Mouse (Mus musculus) kidney, embryonic 15.5 days (tissue): Measurements from ENCODE around the gene Atp6v1c2. TPM values are rescaled to one million over a fixed set of nuclear protein-coding genes. Genes with fewer than 3 reads are reported as not detected.

Experiments used
- ATAC-seq: fragments of 200-750 bp; cut with Nextera tagmentation; replicated peaks from 2 replicates; pipeline ENCODE4 v1.8.0; 2017; ENCODE audit warnings: moderate TSS enrichment; ENCODE audit not compliant: low FRiP score
- H3K27ac ChIP-seq: fragments of 300-500 bp; sonication (generic); 2 replicates; pipeline ENCODE4 v1.5.1; 2015; ENCODE audit warnings: mild to moderate bottlenecking, inconsistent platforms
- H3K27me3 ChIP-seq: fragments of 300-500 bp; sonication (generic); 2 replicates; pipeline ENCODE4 v1.6.1; 2015; ENCODE audit warnings: inconsistent platforms
- H3K36me3 ChIP-seq: fragments of 300-500 bp; sonication (generic); 2 replicates; pipeline ENCODE4 v1.6.1; 2015; ENCODE audit warnings: inconsistent platforms
- H3K4me1 ChIP-seq: fragments of 300-500 bp; sonication (generic); 2 replicates; pipeline ENCODE4 v1.6.1; 2015; ENCODE audit warnings: inconsistent platforms
- H3K4me2 ChIP-seq: fragments of 300-500 bp; sonication (generic); 2 replicates; pipeline ENCODE4 v1.6.1; 2015; ENCODE audit warnings: moderate library complexity, mild to moderate bottlenecking, inconsistent platforms
- H3K4me3 ChIP-seq: fragments of 300-500 bp; sonication (generic); replicated peaks from 2 replicates; pipeline ENCODE4 v1.5.1; 2015; ENCODE audit warnings: mild to moderate bottlenecking, inconsistent platforms
- H3K9ac ChIP-seq: fragments of 300-500 bp; sonication (generic); 2 replicates; pipeline ENCODE4 v1.6.1; 2015; ENCODE audit warnings: mild to moderate bottlenecking, inconsistent platforms
- H3K9me3 ChIP-seq: fragments of 300-500 bp; sonication (generic); replicated peaks from 2 replicates; pipeline ENCODE4 v1.6.1; 2016; ENCODE audit warnings: inconsistent platforms
- WGBS: fragments of 180-500 bp; shearing (Covaris S2); methylation state at CpG from one replicate; pipeline ENCODE4 v1.1.7; 2015; ENCODE audit warnings: mixed read lengths; 5-methylcytosine and 5-hydroxymethylcytosine counted together
- polyA plus RNA-seq: library from polyadenylated mRNA; unstranded; fragments of >200 nt; fragmentation: Nextera tagmentation; extraction: Ambion mirVana; gene quantifications from 2 replicates; pipeline ENCODE4 v1.2.1, GENCODE M21; 2015

The Atp6v1c2 gene
- polyA plus RNA-seq, result 2.6 and 2.7 TPM in 2 replicates

DNA sequence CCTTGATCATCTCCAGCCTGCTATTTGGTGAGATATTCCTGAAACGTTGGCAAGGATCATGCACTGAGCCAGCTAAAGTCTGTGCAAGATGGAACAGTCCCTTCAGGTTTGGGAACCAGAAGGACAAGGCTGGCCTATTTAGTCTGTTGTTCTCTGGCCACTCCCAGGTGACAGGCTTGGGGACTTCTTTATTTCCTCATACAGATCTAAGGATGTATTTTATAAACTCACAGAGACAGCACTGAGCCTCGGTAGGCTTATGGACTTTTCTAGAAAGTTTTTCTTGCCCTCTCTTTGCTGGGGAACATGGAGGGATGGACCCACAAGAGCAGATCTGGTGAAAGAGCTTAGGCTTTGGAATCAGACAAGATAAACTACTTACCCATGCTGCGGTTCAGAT, at the start of gene Atp6v1c2:
Gene Atp6v1c2 (minus strand): TSS at position 101 of the 400 bp plus-strand sequence.
- 70% methylated on average over 3 of the region's 3 CpGs for WGBS
- Histone ChIP-seq H3K4me3 (no peak within 1 kb of the TSS), H3K36me3 (no peaks in the 10 kb centered on the region), H3K4me1 (peaks cover 10% of the 10 kb centered on the region), H3K4me2 (no peak within 1 kb of the TSS), H3K9me3 (no peaks in the 10 kb centered on the region), H3K9ac (no peak within 1 kb of the TSS), H3K27ac (no peak within 1 kb of the TSS), H3K27me3 (peaks cover 25% of the 10 kb centered on the region)
- ATAC-seq, result no peak

- H3K4me2 ChIP-seq, result no peak overlapping the region
- H3K9ac ChIP-seq, result no peak overlapping the region
- no peak overlapping the region for H3K4me3 ChIP-seq
- H3K27ac ChIP-seq, result no peak overlapping the region
- H3K27me3 ChIP-seq, result no peaks in the 10 kb centered on the region
- H3K9me3 ChIP-seq, result no peaks in the 10 kb centered on the region
- peaks cover 95% of the 10 kb centered on the region for H3K36me3 ChIP-seq
- H3K4me1 ChIP-seq, result no peaks in the 10 kb centered on the region
- no peak for ATAC-seq
- WGBS, result 90% methylated on average over 6 of the region's 6 CpGs
Measured at GRCm38 (mm10) chr12:17376521-17376920, 47.4 kb upstream of the Atp6v1c2 start.

GRCm38 (mm10) chr12:17375243-17375642, 46.1 kb upstream of the Atp6v1c2 start:
- Histone ChIP-seq H3K27me3 (no peaks in the 10 kb centered on the region), H3K27ac (no peak overlapping the region), H3K4me3 (no peak overlapping the region), H3K4me2 (no peak overlapping the region), H3K4me1 (no peaks in the 10 kb centered on the region), H3K36me3 (peaks cover 90% of the 10 kb centered on the region), H3K9ac (no peak overlapping the region), H3K9me3 (no peaks in the 10 kb centered on the region)
- WGBS, result 93% methylated on average over 4 of the region's 4 CpGs
- ATAC-seq, result no peak

GRCm38 (mm10) chr12:17373470-17373975, 44.4 kb upstream of the Atp6v1c2 start:
- Histone ChIP-seq H3K36me3 (peaks cover 89% of the 10 kb centered on the region), H3K9ac (no peak overlapping the region), H3K4me2 (no peak overlapping the region), H3K27ac (no peak overlapping the region), H3K4me1 (no peaks in the 10 kb centered on the region), H3K9me3 (no peaks in the 10 kb centered on the region), H3K4me3 (no peak overlapping the region), H3K27me3 (no peaks in the 10 kb centered on the region)
- no peak for ATAC-seq
- 96% methylated on average over 5 of the region's 5 CpGs for WGBS

DNA sequence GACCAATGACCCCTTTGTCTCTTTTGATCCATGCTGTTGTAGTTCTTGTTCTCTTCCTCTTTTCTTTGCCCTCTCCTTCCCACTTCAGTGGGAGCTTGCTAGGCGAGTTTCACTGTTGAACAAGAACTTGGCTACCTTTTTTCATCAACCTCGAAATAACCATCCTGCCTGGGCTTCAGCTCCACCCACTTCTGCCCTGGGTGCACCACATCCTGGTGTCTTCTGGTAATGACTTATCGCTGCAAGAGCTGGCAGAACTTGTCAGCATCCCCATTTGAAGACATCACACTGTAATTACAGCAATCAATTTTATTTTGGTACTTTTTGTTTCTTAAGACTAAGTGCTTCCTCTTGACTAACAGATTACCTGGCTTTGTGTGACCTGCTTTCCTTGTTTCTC, 43.5 kb upstream of the Atp6v1c2 start:
- H3K27ac ChIP-seq, result no peak overlapping the region
- no peaks in the 10 kb centered on the region for H3K27me3 ChIP-seq
- 86% methylated on average over 3 of the region's 3 CpGs for WGBS

DNA sequence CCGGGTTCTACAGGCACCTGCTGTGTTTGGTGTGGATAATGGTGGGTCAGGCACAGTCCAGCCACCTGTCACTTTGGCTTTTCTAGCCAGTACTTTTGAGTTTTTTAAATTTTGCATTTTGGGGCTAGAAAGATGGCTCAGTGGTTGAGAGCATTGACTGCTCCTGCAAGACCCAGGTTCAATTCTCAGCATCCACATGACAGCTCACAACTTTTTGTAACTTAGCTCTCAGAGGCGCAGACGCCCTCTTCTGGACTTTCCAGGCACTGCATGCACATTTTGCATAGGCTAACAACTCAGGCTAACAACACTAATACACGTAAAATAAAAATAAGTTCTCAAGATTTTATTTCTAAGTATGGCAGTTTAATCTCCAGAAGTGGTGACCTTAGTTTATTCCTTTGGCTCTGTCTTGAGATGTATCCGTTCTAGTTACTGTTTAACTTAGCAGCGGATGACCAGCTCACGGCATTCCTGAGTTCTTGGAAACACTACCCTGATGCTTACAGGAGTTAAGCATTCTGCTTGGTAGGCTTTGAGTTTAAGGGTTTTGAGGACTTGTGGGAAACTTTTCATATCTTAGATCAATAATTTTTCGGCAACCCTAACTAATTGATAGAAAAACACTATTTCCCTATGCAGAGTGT, 42.6 kb upstream of the Atp6v1c2 start:
- Histone ChIP-seq H3K4me2 (no peak overlapping the region), H3K4me1 (no peaks in the 10 kb centered on the region), H3K9ac (no peak overlapping the region), H3K9me3 (no peaks in the 10 kb centered on the region), H3K36me3 (peaks cover 77% of the 10 kb centered on the region), H3K27me3 (no peaks in the 10 kb centered on the region), H3K4me3 (no peak overlapping the region), H3K27ac (no peak overlapping the region)
- 89% methylated on average over 8 of the region's 8 CpGs for WGBS
- no peak for ATAC-seq

More for the DNA sequence above, 43.5 kb upstream of the Atp6v1c2 start:
- Histone ChIP-seq H3K4me2 (no peak overlapping the region), H3K4me3 (no peak overlapping the region), H3K9ac (no peak overlapping the region), H3K4me1 (no peaks in the 10 kb centered on the region), H3K36me3 (peaks cover 87% of the 10 kb centered on the region), H3K9me3 (no peaks in the 10 kb centered on the region)
- ATAC-seq, result no peak

GRCm38 (mm10) chr12:17369551-17370325, 40.6 kb upstream of the Atp6v1c2 start:
- WGBS, result 67% methylated on average over 7 of the region's 7 CpGs
- H3K4me1 ChIP-seq, result no peaks in the 10 kb centered on the region
- H3K27me3 ChIP-seq, result no peaks in the 10 kb centered on the region
- H3K36me3 ChIP-seq, result peaks cover 72% of the 10 kb centered on the region
- no peaks in the 10 kb centered on the region for H3K9me3 ChIP-seq
- no peak overlapping the region for H3K4me3 ChIP-seq
- H3K4me2 ChIP-seq, result no peak overlapping the region
- no peak overlapping the region for H3K27ac ChIP-seq
- H3K9ac ChIP-seq, result no peak overlapping the region
- no peak for ATAC-seq

GRCm38 (mm10) chr12:17369111-17369510, 40.0 kb upstream of the Atp6v1c2 start:
- peaks cover 72% of the 10 kb centered on the region for H3K36me3 ChIP-seq
- no peak overlapping the region for H3K9ac ChIP-seq
- no peak for ATAC-seq
- no peaks in the 10 kb centered on the region for H3K4me1 ChIP-seq
- 98% methylated on average over 3 of the region's 3 CpGs for WGBS
- no peak overlapping the region for H3K4me2 ChIP-seq
- no peaks in the 10 kb centered on the region for H3K9me3 ChIP-seq
- H3K27ac ChIP-seq, result no peak overlapping the region
- no peak overlapping the region for H3K4me3 ChIP-seq
- no peaks in the 10 kb centered on the region for H3K27me3 ChIP-seq

DNA sequence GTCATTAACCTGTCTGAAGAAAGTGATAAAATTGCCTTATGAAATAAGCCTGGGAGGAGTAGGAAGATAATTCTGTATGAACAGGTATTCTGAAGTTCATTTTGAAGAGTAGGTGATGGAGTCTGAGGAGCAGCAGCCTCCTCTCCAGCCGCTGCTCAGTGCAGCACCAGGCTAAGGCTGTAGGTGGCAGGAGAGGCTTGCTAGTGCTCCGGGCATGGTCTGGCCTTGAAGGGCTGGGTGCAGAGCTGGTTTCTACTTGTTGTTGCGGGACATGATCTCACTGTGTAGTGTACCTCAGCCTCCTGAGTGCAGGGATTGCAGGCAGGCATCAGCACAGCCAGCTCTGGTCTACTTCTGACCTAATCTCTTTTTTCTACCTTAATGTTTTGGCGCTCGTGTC, 37.8 kb upstream of the Atp6v1c2 start:
- H3K36me3 ChIP-seq, result peaks cover 72% of the 10 kb centered on the region
- H3K27me3 ChIP-seq, result no peaks in the 10 kb centered on the region
- no peaks in the 10 kb centered on the region for H3K4me1 ChIP-seq
- H3K27ac ChIP-seq, result no peak overlapping the region
- H3K4me2 ChIP-seq, result no peak overlapping the region
- H3K9me3 ChIP-seq, result no peaks in the 10 kb centered on the region
- H3K4me3 ChIP-seq, result no peak overlapping the region
- WGBS, result 69% methylated on average over 5 of the region's 5 CpGs
- no peak overlapping the region for H3K9ac ChIP-seq
- peak; percentile 93 for ATAC-seq

GRCm38 (mm10) chr12:17362316-17362715, 33.2 kb upstream of the Atp6v1c2 start:
- no peak for ATAC-seq
- H3K27me3 ChIP-seq, result no peaks in the 10 kb centered on the region
- no peak overlapping the region for H3K4me2 ChIP-seq
- H3K4me1 ChIP-seq, result no peaks in the 10 kb centered on the region
- no peak overlapping the region for H3K9ac ChIP-seq
- H3K9me3 ChIP-seq, result no peaks in the 10 kb centered on the region
- no peak overlapping the region for H3K27ac ChIP-seq
- WGBS, result 83% methylated on average over 5 of the region's 5 CpGs
- no peak overlapping the region for H3K4me3 ChIP-seq
- peaks cover 84% of the 10 kb centered on the region for H3K36me3 ChIP-seq

DNA sequence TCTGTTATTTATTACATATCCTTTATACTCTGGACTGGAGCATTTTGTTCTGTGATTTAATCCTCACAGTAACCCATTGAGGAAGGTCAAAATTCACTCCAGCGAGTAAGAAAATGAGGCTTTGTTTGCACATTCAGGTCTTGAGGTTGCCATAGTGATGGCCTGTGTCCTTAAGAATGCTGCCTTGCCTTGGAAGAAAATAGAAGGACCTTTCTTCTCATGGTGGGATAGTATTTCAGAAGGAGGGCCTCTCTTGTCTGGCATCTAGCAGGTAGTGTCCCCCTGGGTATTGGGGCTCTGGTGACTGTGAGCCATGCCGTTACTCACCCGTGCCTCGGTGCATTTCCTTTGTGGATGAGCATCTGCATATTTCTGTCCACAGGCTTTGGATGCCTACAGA, 31.5 kb upstream of the Atp6v1c2 start:
- Histone ChIP-seq H3K4me2 (no peak overlapping the region), H3K27ac (no peak overlapping the region), H3K27me3 (no peaks in the 10 kb centered on the region), H3K4me1 (no peaks in the 10 kb centered on the region), H3K9ac (no peak overlapping the region), H3K4me3 (no peak overlapping the region), H3K36me3 (peaks cover 90% of the 10 kb centered on the region), H3K9me3 (no peaks in the 10 kb centered on the region)
- 86% methylated on average over 4 of the region's 4 CpGs for WGBS
- ATAC-seq, result no peak

- H3K4me2 ChIP-seq, result no peak overlapping the region
- 84% methylated on average over 9 of the region's 9 CpGs for WGBS
- no peaks in the 10 kb centered on the region for H3K27me3 ChIP-seq
- no peak for ATAC-seq
- no peaks in the 10 kb centered on the region for H3K9me3 ChIP-seq
- H3K9ac ChIP-seq, result no peak overlapping the region
- H3K4me3 ChIP-seq, result no peak overlapping the region
- H3K27ac ChIP-seq, result no peak overlapping the region
- peaks cover 90% of the 10 kb centered on the region for H3K36me3 ChIP-seq
- H3K4me1 ChIP-seq, result no peaks in the 10 kb centered on the region
Measured at GRCm38 (mm10) chr12:17360104-17360503, 30.9 kb upstream of the Atp6v1c2 start.
